Mouse (Mus musculus) inflammation-experienced regulatory T-cells, adult 6 months (primary cell): Measurements from ENCODE around the gene B130006D01Rik. TPM values are rescaled to one million over a fixed set of nuclear protein-coding genes. Genes with fewer than 3 reads are reported as not detected.

Experiments
- ATAC-seq: one replicate; pipeline ENCODE4 v1.8.0; 2017
- polyA plus RNA-seq, 3 experiments: library from polyadenylated mRNA; unstranded; fragments of 100-300 nt; shearing (Covaris generic); gene quantifications; one replicate each; pipeline ENCODE4 v1.2.1; 2017

The B130006D01Rik gene
- 1 to 10 TPM; 2.7 to 6.6 (median 6.6) TPM for polyA plus RNA-seq

- ATAC-seq: no peak
These were observed at the start of gene B130006D01Rik for GRCm38 (mm10) chr11:95723287-95723686. TSS of gene B130006D01Rik (plus strand) at chr11:95723587.

GRCm38 (mm10) chr11:95675498-95675897 is 47.9 kb upstream of the B130006D01Rik start:
- ATAC-seq: no peak

- ATAC-seq: no peak
These were observed 47.1 kb upstream of the B130006D01Rik start for GRCm38 (mm10) chr11:95676307-95676706.

- ATAC-seq: no peak
These were observed 45.3 kb upstream of the B130006D01Rik start for GRCm38 (mm10) chr11:95677925-95678701.

- ATAC-seq: no peak
These were observed 41.3 kb upstream of the B130006D01Rik start for GRCm38 (mm10) chr11:95681995-95682601.

- no peak for ATAC-seq
These were observed 40.4 kb upstream of the B130006D01Rik start for GRCm38 (mm10) chr11:95682946-95683345.

GRCm38 (mm10) chr11:95686031-95686430 is 37.4 kb upstream of the B130006D01Rik start:
- ATAC-seq: peak; percentile 32

- ATAC-seq: no peak
These were observed 36.2 kb upstream of the B130006D01Rik start for GRCm38 (mm10) chr11:95687084-95687656.

GRCm38 (mm10) chr11:95688515-95688914 is 34.9 kb upstream of the B130006D01Rik start:
- peak; percentile 77 for ATAC-seq

GRCm38 (mm10) chr11:95688981-95689380 is 34.4 kb upstream of the B130006D01Rik start:
- ATAC-seq: peak; percentile 14

- no peak for ATAC-seq
These were observed 33.8 kb upstream of the B130006D01Rik start for GRCm38 (mm10) chr11:95689544-95689943.

- no peak for ATAC-seq
These were observed 24.8 kb upstream of the B130006D01Rik start for GRCm38 (mm10) chr11:95698541-95698940.

GRCm38 (mm10) chr11:95700778-95701739 is 22.3 kb upstream of the B130006D01Rik start:
- no peak for ATAC-seq

GRCm38 (mm10) chr11:95704032-95704969 is 19.1 kb upstream of the B130006D01Rik start:
- no peak for ATAC-seq

GRCm38 (mm10) chr11:95704970-95705330 is 18.4 kb upstream of the B130006D01Rik start:
- no peak for ATAC-seq

GRCm38 (mm10) chr11:95709534-95710040 is 13.8 kb upstream of the B130006D01Rik start:
- no peak for ATAC-seq

- ATAC-seq: no peak
These were observed 12.9 kb upstream of the B130006D01Rik start for GRCm38 (mm10) chr11:95710478-95710877.

GRCm38 (mm10) chr11:95712085-95712562 is 11.3 kb upstream of the B130006D01Rik start:
- peak; percentile 6 for ATAC-seq

GRCm38 (mm10) chr11:95712563-95713224 is 10.7 kb upstream of the B130006D01Rik start, which contains the start of gene Zfp652:
TSS of gene Zfp652 (plus strand) at chr11:95712673.
- peak; percentile 72 for ATAC-seq

GRCm38 (mm10) chr11:95713225-95713810 is 10.1 kb upstream of the B130006D01Rik start:
- ATAC-seq: peak; percentile 23
